Mouse (Mus musculus): ENCODE data around the gene Ncoa5.

DNA sequence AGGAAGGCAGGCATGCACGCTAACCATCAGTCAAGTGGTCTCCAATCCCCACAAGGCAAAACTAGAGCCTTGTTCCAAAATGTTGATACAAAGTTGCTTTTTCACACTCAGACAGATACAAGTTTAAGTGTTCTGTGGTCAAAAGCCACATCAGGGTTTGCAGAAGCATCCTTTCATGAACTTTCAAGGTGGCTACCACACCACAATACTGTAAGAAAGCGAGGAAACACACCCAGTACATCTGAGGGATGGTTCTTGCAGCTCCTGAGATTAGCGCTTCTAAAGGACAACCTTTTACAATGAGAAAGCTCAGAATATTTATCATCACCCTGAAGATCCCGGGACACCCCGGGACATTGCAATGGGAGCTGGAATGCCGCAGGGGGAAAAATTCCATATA is 1.4 kb downstream of the Ncoa5 start:
- TF ChIP-seq CTCF (IDR thresholded peaks at IDR 0.05; ENCODE audit: extremely low read depth, insufficient read depth, insufficient read length, insufficient replicate concordance) (no peak), POLR2A (IDR thresholded peaks at IDR 0.05; ENCODE audit: low read depth, low read length) (no peak)
